Mouse (Mus musculus) lung, embryonic 16.5 days (tissue): ENCODE data around the gene Hemgn. TPM values are rescaled to one million over a fixed set of nuclear protein-coding genes. Genes with fewer than 3 reads are reported as not detected.

Source experiments
- ATAC-seq: fragments of 200-750 bp; cut with Nextera tagmentation; 2 replicates; pipeline ENCODE4 v1.8.0; 2017; ENCODE audit warnings: low read depth, mild to moderate bottlenecking, moderate library complexity
- H3K27ac ChIP-seq: fragments of 300-500 bp; sonication (generic); 2 replicates; pipeline ENCODE4 v1.5.1; 2014; ENCODE audit warnings: mild to moderate bottlenecking, control low read depth, low read length
- H3K27me3 ChIP-seq: fragments of 300-500 bp; sonication (generic); 2 replicates; pipeline ENCODE4 v1.6.1; 2014; ENCODE audit warnings: low read depth, low read length, mixed read lengths; ENCODE audit not compliant: control insufficient read depth, insufficient read depth
- H3K36me3 ChIP-seq: fragments of 300-500 bp; sonication (generic); 2 replicates; pipeline ENCODE4 v1.6.1; 2014; ENCODE audit warnings: low read length; ENCODE audit not compliant: control insufficient read depth, insufficient read depth
- H3K4me1 ChIP-seq: fragments of 300-500 bp; sonication (generic); replicated peaks from 2 replicates; pipeline ENCODE4 v1.6.1; 2014; ENCODE audit warnings: low read length, mixed read lengths; ENCODE audit not compliant: control insufficient read depth, insufficient read depth
- H3K4me2 ChIP-seq: fragments of 300-500 bp; sonication (generic); 2 replicates; pipeline ENCODE4 v1.6.1; 2014; ENCODE audit warnings: low read depth, low read length, control low read depth
- H3K4me3 ChIP-seq: fragments of 300-500 bp; sonication (generic); 2 replicates; pipeline ENCODE4 v1.5.1; 2014; ENCODE audit warnings: mild to moderate bottlenecking, low read length, control low read depth
- H3K9ac ChIP-seq: fragments of 300-500 bp; sonication (generic); 2 replicates; pipeline ENCODE4 v1.6.1; 2014; ENCODE audit warnings: low read length, control low read depth
- H3K9me3 ChIP-seq: fragments of 300-500 bp; sonication (generic); 2 replicates; pipeline ENCODE4 v1.6.1; 2016; ENCODE audit warnings: low read length; ENCODE audit not compliant: control insufficient read depth
- WGBS: fragments of 180-500 bp; shearing (Covaris S2); extraction: QIAGEN DNeasy Blood & Tissue Kit; methylation state at CpG from one replicate; pipeline ENCODE4 v1.1.7; 2014; 5-methylcytosine and 5-hydroxymethylcytosine counted together
- polyA plus RNA-seq: library from polyadenylated mRNA; unstranded; fragments of >200 nt; fragmentation: Nextera tagmentation; extraction: Ambion mirVana; gene quantifications from 2 replicates; pipeline ENCODE4 v1.2.1, GENCODE M21; 2015

Hemgn gene
- polyA plus RNA-seq, result 1.1 and 4.3 TPM in 2 replicates

- H3K9ac ChIP-seq, result no peak within 1 kb of the TSS
- ATAC-seq, result no peak
These were observed at the start of gene Hemgn for GRCm38 (mm10) chr4:46413406-46413805. Gene Hemgn (minus strand): TSS chr4:46413506.

GRCm38 (mm10) chr4:46458411-46458810 is 45.1 kb upstream of the Hemgn start:
- Histone ChIP-seq H3K4me3 (no peak overlapping the region), H3K27ac (no peak overlapping the region), H3K4me1 (peaks cover 27% of the 10 kb centered on the region), H3K27me3 (no peaks in the 10 kb centered on the region), H3K9ac (no peak overlapping the region), H3K9me3 (no peaks in the 10 kb centered on the region), H3K36me3 (peaks cover 22% of the 10 kb centered on the region), H3K4me2 (no peak overlapping the region)
- no peak for ATAC-seq
- 94% methylated on average over 2 of the region's 2 CpGs for WGBS

More at GRCm38 (mm10) chr4:46413406-46413805, at the start of gene Hemgn:
- H3K27ac ChIP-seq, result no peak within 1 kb of the TSS
- no peak within 1 kb of the TSS for H3K4me2 ChIP-seq
- no peaks in the 10 kb centered on the region for H3K4me1 ChIP-seq
- no peaks in the 10 kb centered on the region for H3K9me3 ChIP-seq
- no peak within 1 kb of the TSS for H3K4me3 ChIP-seq
- no peaks in the 10 kb centered on the region for H3K36me3 ChIP-seq
- 66% methylated on average over 7 of the region's 7 CpGs for WGBS
- no peaks in the 10 kb centered on the region for H3K27me3 ChIP-seq

- Histone ChIP-seq H3K9me3 (no peaks in the 10 kb centered on the region), H3K27ac (no peak overlapping the region), H3K4me3 (no peak overlapping the region), H3K27me3 (no peaks in the 10 kb centered on the region), H3K4me1 (peaks cover 35% of the 10 kb centered on the region), H3K9ac (no peak overlapping the region), H3K36me3 (peaks cover 15% of the 10 kb centered on the region), H3K4me2 (no peak overlapping the region)
- no peak for ATAC-seq
- 92% methylated on average over 3 of the region's 3 CpGs for WGBS
These were observed 43.9 kb upstream of the Hemgn start for GRCm38 (mm10) chr4:46457186-46457585.

- Histone ChIP-seq H3K4me2 (no peak overlapping the region), H3K9me3 (no peaks in the 10 kb centered on the region), H3K27me3 (no peaks in the 10 kb centered on the region), H3K9ac (no peak overlapping the region), H3K4me3 (no peak overlapping the region), H3K27ac (no peak overlapping the region), H3K4me1 (peaks cover 35% of the 10 kb centered on the region), H3K36me3 (peaks cover 15% of the 10 kb centered on the region)
- no peak for ATAC-seq
- WGBS, result 80% methylated on average over 4 of the region's 4 CpGs
These were observed 43.5 kb upstream of the Hemgn start for GRCm38 (mm10) chr4:46456762-46457161.

GRCm38 (mm10) chr4:46454097-46454864 is 41.0 kb upstream of the Hemgn start:
- peaks cover 35% of the 10 kb centered on the region for H3K4me1 ChIP-seq
- ATAC-seq, result no peak

GRCm38 (mm10) chr4:46452855-46453719 is 39.8 kb upstream of the Hemgn start:
- Histone ChIP-seq H3K4me2 (peak overlapping the region; percentile 91), H3K4me3 (peak overlapping the region; percentile 93), H3K27ac (peak overlapping the region; percentile 99), H3K9me3 (no peaks in the 10 kb centered on the region), H3K27me3 (no peaks in the 10 kb centered on the region), H3K9ac (peak overlapping the region; percentile 99), H3K4me1 (peaks cover 35% of the 10 kb centered on the region), H3K36me3 (no peaks in the 10 kb centered on the region; the same call in 1 of the 2 replicates)
- WGBS, result 27% methylated on average over 13 of the region's 13 CpGs
- no peak for ATAC-seq

More at GRCm38 (mm10) chr4:46454097-46454864, 41.0 kb upstream of the Hemgn start:
- peak overlapping the region; percentile 93; the same call in 1 of the 2 replicates for H3K4me3 ChIP-seq
- H3K9me3 ChIP-seq, result no peaks in the 10 kb centered on the region
- H3K9ac ChIP-seq, result peak overlapping the region; percentile 43; the same call in 1 of the 2 replicates
- no peaks in the 10 kb centered on the region; the same call in 1 of the 2 replicates for H3K36me3 ChIP-seq
- WGBS, result 68% methylated on average over 5 of the region's 5 CpGs
- no peaks in the 10 kb centered on the region for H3K27me3 ChIP-seq
- H3K4me2 ChIP-seq, result peak overlapping the region; percentile 91
- no peak overlapping the region for H3K27ac ChIP-seq

- Histone ChIP-seq H3K27me3 (no peaks in the 10 kb centered on the region), H3K36me3 (no peaks in the 10 kb centered on the region; the same call in 1 of the 2 replicates), H3K4me1 (peaks cover 35% of the 10 kb centered on the region), H3K27ac (peak overlapping the region; percentile 99), H3K4me3 (peak overlapping the region; percentile 93), H3K9ac (peak overlapping the region; percentile 99), H3K4me2 (peak overlapping the region; percentile 91), H3K9me3 (no peaks in the 10 kb centered on the region)
- ATAC-seq, result peak; percentile 34
- WGBS, result under 1% methylated on average over 19 of the region's 19 CpGs
These were observed 39.2 kb upstream of the Hemgn start for GRCm38 (mm10) chr4:46452481-46452850.

GRCm38 (mm10) chr4:46451758-46452480 is 38.6 kb upstream of the Hemgn start:
- ATAC-seq, result peak; percentile 47

More at GRCm38 (mm10) chr4:46451758-46452480, 38.6 kb upstream of the Hemgn start:
- peak overlapping the region; percentile 91 for H3K4me2 ChIP-seq
- peak overlapping the region; percentile 99 for H3K9ac ChIP-seq
- no peaks in the 10 kb centered on the region for H3K9me3 ChIP-seq
- H3K4me3 ChIP-seq, result peak overlapping the region; percentile 93
- H3K36me3 ChIP-seq, result no peaks in the 10 kb centered on the region; the same call in 1 of the 2 replicates
- H3K27me3 ChIP-seq, result no peaks in the 10 kb centered on the region
- peak overlapping the region; percentile 99 for H3K27ac ChIP-seq
- WGBS, result under 1% methylated on average over 63 of the region's 111 CpGs
- H3K4me1 ChIP-seq, result peaks cover 32% of the 10 kb centered on the region
